Mouse (Mus musculus) v-Abl transformed pro-B cells (cell line): ENCODE measurements around the gene Prkar2b.

Experiments
- in situ Hi-C, 2 experiments: fragments of 400-800 bp; cut with MboI; formaldehyde crosslinking; loops; one replicate each; pipeline ENCODE4 v1.15.1; 2025; ENCODE audit not compliant: unreplicated experiment in 2 of 2

Prkar2b gene

GRCm38 (mm10) chr12:31939026-31939425 is 122.1 kb downstream of the Prkar2b start:
- in situ Hi-C loops: loop anchor here in 1 of 2 experiments (5.0 kb wide), 1 partner anchor 447 kb away; no protein-coding TSS in a partner anchor

DNA sequence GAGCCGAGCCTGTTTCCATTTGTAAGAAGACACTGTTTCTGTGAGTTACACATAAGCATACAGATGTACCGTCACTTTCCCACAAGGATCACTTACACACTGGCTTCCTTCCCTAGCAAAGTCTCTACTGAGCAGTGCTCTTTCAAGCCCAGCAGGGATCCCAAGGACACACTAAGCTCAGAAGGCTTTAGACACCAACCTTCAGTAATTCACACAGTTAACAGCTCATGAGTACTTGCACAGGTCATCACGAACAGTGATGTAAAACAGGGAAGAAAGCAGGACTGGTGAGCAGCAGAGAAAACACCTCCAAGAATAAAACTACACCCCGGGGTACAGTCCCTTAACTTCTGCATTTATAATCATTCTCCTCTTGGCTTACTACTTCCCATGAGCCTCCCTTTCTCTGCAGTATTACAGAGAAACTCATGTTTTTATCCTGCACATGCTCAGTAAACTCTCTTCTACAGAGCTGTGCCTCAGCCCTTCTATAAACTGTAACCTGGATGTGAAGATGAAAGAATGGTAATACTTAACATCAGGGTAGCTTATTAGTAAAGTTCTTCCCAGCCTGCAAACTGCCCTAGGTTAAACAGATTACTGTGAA is 122.6 kb downstream of the Prkar2b start:
- in situ Hi-C loops: loop anchor here in 1 of 2 experiments (5.0 kb wide), 1 partner anchor 446 kb away; no protein-coding TSS in a partner anchor

- in situ Hi-C loops: loop anchor here in 1 of 2 experiments (5.0 kb wide), 1 partner anchor 445 kb away; no protein-coding TSS in a partner anchor
These were observed 123.5 kb downstream of the Prkar2b start for GRCm38 (mm10) chr12:31937613-31938012.

DNA sequence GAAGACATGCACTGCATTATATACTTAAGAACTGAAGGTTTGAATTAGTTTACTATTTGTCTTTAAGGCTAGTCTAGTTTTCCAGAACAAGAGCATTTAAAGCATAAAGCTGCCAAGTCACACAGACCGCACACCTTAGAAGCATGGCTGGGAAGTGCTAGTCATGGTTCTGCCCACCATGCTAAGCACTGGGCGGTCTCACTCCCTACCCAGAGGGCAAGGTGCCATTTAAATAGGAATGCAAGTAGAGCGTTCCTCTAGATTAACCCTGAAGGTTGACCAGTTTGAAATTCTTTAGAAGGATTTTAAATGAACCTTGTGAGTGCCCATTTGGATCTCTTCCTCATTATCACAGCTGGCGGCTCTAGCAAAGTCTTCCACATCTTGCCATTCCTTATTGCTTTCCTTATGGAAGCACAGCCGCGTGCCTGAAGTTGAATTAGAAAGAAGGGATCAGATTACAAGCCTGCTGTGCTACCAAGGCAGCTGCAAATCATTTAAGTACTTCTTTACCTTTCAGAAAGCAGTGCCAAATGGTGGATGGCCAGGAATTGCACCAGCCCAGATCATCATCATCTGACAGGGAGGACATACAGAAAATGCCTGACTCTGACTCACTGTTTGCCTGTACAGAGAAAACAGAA is 124.3 kb downstream of the Prkar2b start:
- in situ Hi-C loops: loop anchor here in 1 of 2 experiments (5.0 kb wide), 1 partner anchor 444 kb away; no protein-coding TSS in a partner anchor

GRCm38 (mm10) chr12:31931818-31932217 is 129.3 kb downstream of the Prkar2b start:
- in situ Hi-C loops: no loop called here

DNA sequence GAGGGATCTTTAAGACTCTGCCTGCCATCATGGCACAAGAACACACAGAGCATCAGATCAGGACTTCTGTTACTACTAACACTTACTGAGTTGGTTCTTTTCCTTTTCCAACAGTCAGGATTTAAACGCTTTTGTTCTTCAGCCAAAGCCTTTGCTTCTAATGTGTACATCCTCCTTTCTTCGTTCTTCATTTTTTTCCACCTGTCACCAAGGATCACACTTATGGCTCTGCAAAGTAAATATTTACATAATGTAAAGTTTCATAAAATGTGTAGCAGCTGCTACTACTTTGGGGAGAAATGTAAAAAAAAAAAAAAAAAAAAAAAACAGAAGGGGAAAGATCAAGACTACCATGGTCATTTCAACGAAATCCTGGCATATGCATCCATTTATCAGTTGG is 132.6 kb downstream of the Prkar2b start:
- in situ Hi-C loops: loop anchor here (5.0 to 10.0 kb wide), 3 partner anchors 421 to 811 kb away; no protein-coding TSS in a partner anchor

GRCm38 (mm10) chr12:31926661-31927061 is 134.4 kb downstream of the Prkar2b start:
- in situ Hi-C loops: loop anchor here (5.0 to 10.0 kb wide), 3 partner anchors 419 to 809 kb away; no protein-coding TSS in a partner anchor

- in situ Hi-C loops: loop anchor here (5.0 to 10.0 kb wide), 3 partner anchors 418 to 808 kb away; no protein-coding TSS in a partner anchor
These were observed 135.8 kb downstream of the Prkar2b start for GRCm38 (mm10) chr12:31925343-31925742.

- in situ Hi-C loops: loop anchor here (10.0 to 25.0 kb wide), 2 partner anchors 549 to 1337 kb away; partner anchors contain the start of gene Tmem18 (in 1 of the 2)
These were observed 137.0 kb downstream of the Prkar2b start for GRCm38 (mm10) chr12:31924135-31924534.

- in situ Hi-C loops: loop anchor here (10.0 to 25.0 kb wide), 2 partner anchors 546 to 1333 kb away; partner anchors contain the start of gene Tmem18 (in 1 of the 2)
These were observed 140.4 kb downstream of the Prkar2b start for GRCm38 (mm10) chr12:31920464-31921405.

DNA sequence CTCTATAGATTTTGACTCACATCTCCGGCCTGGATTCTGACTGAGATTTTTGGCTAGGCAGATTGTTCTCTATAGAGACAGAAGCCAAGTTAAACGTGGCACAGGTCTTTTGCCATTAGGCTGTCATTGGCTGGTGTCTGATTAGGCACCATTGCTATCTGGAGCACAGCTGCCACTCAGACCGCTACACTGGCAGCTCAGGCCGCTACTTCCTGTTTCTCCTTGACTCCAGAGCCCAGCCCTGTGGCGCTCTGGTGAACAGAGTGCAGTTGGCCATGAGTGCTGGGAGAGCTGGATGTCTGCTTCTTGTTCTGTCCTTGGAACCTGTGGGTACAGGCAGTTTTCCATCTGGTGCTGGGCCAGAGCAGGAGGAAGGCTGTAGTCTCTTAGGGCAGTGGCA is 143.9 kb downstream of the Prkar2b start:
- in situ Hi-C loops: loop anchor here (5.0 to 25.0 kb wide), 2 partner anchors 800 to 1330 kb away; partner anchors contain the start of gene Tmem18 (in 1 of the 2)

DNA sequence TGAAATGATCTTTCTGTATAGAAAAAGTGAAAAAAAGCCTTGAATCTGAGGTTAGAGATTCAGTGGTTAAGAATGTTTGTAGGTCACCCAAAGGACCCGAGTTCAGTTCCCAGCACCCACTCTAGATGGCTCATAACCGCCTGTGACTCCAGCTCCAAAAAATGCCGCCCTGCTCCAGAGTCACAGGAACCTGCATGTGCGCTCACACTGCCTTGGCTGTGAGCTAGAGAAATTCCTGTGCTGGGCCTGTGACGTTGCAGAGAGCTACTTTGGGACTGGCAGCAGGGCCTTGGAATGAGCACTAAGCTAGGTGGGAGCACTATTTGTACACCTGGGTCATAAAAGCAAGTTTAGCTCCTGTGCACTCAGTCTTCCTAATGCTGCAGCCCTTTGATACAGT is 144.4 kb downstream of the Prkar2b start:
- in situ Hi-C loops: loop anchor here (5.0 to 25.0 kb wide), 2 partner anchors 799 to 1329 kb away; partner anchors contain the start of gene Tmem18 (in 1 of the 2)

DNA sequence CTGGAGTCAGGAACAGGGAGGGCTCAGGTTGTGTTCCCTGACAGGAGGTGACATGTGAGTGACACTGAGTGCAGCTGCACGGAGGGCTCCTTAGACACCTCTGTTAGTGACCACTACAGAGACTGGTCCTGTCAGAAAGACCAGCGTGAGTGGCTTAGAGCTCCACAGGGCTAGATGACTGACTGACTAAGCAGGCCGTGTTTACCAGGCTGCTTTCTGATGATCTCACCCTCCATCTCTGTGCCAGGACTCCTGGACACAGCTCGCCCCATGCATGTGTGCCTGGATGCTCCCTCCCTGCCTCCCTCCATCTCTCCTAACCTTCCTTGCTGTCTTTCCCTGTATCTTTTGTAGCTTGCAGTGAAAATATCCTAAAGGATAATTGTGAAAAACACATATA is 147.5 kb downstream of the Prkar2b start:
- in situ Hi-C loops: loop anchor here in 1 of 2 experiments (25.0 kb wide), 1 partner anchor 1326 kb away; the partner anchor contains the start of gene Tmem18

DNA sequence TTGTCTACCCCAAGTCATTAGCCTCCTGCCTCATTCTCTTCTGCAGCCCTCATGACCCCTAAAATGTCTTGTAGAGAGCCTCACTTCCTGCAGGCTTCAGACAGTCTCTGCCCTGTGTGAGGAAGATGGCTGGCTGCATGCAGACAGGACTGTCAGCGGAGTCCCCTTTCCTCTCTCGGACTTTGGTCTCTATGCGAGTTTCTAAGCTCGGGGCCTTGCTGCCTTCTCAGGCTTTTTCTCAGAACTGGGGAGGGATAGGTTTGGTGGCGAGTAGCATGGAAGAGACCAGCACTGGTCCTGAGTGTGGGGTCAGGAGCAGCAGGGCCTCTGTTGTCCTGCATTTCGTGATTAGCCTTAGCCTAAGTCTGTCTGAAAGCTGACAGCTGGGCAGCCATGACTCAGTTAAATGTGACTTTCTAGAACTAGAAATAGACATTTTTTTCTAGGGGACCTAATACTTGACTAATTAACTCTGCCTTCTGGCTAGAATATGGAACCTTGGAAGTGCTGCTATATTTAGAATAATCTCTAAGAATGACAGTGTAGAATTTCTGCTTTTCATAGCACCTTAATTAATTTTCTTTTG is 148.0 kb downstream of the Prkar2b start:
- in situ Hi-C loops: loop anchor here in 1 of 2 experiments (25.0 kb wide), 1 partner anchor 1326 kb away; the partner anchor contains the start of gene Tmem18
